Mouse (Mus musculus) right cerebral cortex, adult 2 months (tissue): ENCODE data around the gene Dcbld1.

Experiments
- DNase-seq, 2 experiments: peaks; one replicate each; pipeline ENCODE4 v3.0.0; 2021 to 2022; ENCODE audit warnings: low spot score in 2 of 2

The Dcbld1 gene

DNA sequence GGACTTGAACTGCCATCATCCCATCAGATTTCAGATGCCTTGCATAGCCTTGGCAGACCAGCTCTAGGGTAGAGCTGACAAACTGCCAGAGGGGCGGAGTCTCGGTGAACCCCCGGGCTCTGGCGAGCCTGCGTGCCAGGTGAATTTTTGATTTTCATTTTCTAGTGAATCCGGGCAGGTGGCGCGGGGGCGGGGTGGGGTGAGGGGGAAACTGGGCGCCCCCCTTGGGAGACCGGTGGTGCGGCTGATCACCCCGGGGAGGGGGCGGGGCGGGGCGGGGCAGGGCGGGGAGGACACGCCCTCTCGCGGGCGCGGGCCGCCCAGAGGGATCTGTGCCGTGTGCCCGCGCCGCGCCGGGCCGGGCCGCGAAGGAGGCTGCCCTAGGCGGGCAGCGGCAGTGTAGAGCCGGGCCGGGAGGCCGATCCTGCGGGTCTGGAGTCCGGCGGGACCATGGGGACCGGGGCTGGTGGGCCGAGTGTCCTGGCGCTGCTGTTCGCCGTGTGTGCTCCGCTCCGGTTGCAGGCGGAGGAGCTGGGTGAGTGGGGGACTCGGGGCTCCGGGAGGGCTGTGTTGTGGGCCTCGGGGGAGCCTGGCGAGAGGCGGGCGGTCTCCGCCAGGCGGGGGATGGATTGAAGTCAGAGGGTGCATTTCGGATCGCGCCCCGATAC, at the start of gene Dcbld1:
TSS of gene Dcbld1 (plus strand) at position 319 of the 668 bp plus-strand sequence.
- peak; percentile 33 to 44 for DNase-seq

DNA sequence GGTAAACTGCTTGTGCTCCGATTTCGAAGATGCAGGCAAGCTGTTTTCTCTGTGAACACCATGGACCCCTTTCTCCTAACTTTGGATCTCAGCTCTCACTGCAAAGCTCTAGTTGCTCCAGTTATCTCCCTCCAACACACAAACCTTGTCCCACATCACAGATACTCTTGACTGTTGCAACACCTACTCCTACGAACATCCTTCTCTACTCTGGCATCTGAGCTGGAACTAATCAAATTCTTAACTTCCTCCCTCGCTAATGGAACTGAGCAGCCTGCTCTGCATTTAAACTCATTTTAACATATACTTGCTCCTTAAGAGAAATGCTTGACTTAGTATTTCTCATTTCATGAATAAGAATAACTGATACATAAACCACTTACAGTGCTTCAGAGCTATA, 47.5 kb upstream of the Dcbld1 start:
- DNase-seq = peak; percentile 6 to 12

- DNase-seq = no peak
Observed at GRCm38 (mm10) chr10:52194957-52195852, 38.2 kb upstream of the Dcbld1 start, which contains the start of gene Ros1. Ros1 (minus strand) TSS chr10:52195244.

GRCm38 (mm10) chr10:52204006-52204405, 29.4 kb upstream of the Dcbld1 start:
- no peak for DNase-seq

GRCm38 (mm10) chr10:52215267-52215818, 18.1 kb upstream of the Dcbld1 start:
- DNase-seq = no peak

DNA sequence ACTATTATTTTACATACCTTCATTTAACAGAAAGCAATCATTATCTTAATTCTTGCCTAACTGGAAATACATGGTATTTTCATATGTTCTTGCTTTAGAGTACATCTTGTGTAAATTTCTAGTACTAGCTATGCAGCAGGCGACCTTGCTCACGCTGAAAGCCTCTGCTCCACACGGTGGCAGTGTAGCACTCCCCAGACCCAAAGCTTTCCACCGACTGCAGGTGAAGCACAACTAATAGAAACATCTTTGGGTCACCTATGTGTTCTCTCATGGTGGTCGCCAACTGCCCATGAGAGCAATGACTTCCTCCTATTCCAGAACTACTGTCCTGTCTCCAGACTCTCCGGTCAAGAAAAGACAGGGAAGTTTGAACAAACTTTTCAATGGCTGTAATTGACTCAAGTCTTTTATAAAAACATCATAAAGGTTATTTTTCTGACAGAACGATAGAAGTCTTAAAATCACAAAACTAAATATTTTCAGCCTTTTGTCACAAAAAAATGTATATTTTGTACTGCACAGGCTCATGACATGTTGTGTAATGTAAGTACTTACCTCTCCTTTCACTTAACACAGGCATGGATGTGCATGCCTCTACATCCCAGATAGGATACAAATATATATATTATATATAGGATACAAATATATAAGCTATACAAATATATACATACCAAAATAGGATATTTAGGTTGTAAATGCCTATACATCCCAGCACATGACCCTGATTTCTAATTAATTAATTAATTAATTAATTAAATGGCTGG, 16.4 kb upstream of the Dcbld1 start:
- DNase-seq = peak; percentile 74 to 80

- DNase-seq = peak in 1 of 2 experiments; percentile 15
Observed at GRCm38 (mm10) chr10:52217564-52217934, 15.9 kb upstream of the Dcbld1 start.

DNA sequence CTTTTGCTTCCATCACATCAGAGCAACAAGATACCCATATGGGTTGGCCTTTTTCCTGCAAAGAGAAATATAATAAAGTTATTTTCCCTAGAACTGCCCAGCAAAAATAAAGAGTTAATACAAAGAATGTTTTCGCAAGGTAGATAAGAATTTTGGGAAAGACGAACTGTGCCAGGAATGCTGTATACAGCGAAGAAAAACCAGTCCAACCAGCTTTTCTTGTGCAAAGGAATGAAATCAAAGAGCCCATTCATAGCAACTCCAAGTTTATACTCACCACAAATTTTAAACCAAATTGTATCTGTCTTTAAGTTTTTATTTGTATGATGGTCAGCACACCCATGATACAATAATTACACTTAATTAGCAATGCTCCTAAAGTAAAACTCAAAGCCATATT, 13.8 kb upstream of the Dcbld1 start:
- no peak for DNase-seq

DNA sequence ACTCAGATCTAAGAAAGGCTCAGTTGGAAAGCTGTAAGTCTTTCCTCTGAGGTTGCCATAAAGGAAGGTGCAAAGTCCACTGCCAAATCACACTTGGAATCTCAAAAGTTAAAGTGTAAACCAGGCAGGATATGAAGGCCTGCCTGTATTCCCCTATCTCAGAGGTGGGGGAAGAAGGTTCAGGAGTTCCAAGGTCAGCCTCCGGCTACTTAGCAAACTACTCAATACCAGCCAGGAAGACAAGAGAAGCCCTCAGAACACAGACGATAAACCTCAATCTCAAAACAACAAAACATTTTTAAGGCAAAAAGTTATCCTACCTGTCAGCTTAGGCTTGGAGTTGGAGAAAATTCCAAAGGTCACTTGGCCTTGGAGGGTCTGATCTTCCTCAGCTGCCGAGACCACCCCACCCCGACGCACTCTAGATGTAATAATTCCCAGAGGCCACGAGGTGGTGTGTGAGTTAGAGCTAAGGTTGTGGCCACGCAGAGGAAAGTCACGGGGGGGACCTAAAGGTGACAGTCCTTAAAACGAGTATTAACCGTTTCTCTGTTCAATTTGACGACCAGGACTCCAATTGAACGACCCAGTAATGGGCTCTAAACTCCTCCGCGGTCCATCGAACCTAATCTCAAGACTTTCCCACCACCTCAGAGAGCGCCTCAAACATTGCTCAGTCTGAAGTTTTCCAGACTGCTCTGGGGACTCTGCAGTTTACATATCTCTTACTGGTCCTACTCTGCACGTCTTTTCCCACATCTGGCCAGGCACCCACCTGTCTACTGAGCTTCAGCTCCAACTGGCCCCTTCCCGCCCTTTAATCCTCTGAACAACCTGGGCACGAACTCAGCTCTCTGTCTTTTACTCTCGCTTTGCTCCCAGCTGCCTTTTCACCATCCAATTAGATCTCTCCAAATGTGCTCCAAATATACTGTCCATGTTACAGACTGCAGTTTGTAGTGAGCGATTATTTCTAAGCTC, 933 bp upstream of the Dcbld1 start:
- peak; percentile 10 to 13 for DNase-seq

DNA sequence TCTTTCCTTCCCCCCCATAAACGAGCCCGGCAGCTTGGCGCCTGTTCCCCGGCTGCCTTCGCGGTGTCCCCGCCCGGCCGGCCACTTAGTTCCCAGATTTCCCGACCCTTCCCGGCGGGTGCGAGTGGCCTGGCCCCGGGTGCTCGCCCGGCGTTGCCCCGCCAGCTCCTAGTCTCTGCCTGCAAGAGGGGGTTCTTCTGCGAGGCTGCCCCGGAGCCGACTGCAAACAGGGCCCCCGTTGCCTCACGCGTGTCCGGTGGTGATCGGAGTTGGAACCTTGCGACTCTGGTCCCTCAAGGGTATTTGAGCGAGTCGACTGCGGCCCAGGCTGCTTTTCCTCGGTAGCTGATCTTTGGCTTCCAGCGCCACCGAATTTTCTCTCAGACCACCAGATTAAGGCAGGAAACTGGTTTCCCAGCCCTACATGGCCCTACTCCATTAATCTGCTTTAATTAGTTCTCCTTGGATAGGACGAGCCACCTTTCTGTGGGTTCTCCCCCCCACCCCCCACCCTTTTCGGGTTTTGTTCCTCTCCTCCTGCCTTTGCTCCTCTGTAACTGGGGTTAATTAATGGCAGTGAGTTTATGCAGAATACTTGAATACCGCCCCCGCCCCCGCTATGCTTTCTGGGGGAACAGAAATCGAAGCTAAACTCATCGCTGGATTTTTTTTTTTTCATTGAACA, 692 bp downstream of the Dcbld1 start:
- peak; percentile 22 to 25 for DNase-seq

GRCm38 (mm10) chr10:52234654-52234981, 1.2 kb downstream of the Dcbld1 start:
- DNase-seq = no peak

GRCm38 (mm10) chr10:52235461-52235860, 2.0 kb downstream of the Dcbld1 start:
- DNase-seq = no peak

DNA sequence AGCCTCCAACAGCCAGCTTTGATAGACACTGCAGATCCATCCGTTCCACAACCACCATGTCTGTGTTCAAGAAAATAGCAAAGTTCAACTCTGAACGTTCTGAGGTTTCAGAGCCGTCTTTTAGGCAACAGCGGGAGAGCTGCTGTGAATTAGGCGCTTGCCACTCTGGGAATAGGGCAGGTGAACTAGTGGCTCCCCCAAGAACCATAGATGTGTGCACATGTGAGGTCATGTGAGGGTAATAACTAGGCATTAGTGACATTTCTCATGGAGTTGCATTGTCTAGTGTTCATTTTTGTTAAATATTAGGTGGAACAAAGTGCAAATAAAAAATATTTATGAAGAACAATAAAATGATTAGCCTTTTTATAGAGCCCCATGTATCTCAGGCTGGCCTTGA, 8.6 kb downstream of the Dcbld1 start:
- no peak for DNase-seq

DNA sequence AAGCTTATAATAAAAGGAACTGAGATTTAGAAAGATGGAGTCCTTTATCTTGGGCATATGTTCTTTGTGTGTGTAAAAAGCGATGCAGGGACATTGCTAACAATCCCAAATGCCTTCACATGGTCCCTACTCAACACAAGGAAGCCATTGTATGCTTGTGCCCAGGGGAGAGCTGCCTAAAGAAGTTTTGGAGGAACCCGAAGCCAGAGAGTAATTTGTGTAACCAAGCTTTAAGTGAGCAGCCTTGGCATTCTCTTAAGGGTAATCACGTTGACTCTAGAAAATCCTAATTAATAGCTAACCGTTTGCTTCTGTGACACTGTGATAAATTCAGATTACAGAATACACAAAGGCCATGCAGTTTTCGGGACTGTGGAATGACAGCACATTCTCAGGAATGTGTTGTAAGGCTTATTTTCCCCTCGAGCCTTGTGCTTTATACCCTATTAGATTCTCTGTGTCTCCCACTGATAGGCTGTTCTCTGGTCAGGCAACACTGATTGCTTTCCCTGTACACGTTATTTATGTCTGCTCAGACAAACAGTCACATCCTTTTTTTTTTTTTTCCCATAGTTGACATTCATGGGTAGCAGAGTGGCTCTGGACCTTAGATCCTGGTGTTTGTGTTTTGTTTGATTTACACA, 9.4 kb downstream of the Dcbld1 start:
- no peak for DNase-seq

DNA sequence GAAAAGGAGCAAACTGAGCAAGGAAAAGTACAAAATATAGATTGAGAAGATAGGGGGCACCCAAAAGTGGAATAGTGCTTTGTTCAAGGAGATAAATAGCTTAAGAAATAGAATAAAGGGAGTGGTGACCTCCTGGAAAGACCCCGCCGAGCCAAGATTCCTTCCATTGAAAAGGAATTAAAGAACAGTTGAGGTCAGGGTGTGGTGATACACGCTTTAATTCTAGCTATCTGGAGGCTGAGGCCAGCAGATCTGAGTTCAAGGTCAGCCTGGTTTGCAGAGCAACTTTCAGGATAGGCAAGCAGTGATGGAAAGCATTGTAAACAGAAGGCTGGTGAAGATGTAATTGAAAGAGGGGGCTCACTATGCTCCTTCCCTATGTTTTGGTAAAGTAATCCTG, 12.8 kb downstream of the Dcbld1 start:
- DNase-seq = no peak

DNA sequence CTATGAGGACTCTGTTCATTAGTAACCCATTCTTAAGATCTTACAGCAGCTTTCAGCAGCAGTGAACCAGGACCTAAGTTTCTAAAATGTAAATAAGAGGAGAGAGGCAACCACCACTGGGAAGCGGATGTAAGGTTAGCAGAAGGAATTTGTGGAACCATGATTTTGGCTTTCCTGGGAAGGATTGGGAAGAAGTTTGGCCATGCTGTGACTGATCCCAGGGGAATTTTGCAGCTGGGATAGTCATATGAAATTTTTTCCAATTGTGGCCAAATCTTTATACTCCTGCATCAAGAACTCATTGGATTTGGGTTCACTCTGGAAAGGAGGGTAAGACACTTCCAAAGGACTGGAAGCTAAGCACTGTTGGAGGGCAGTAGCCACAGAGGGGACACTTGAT, 18.8 kb downstream of the Dcbld1 start:
- no peak for DNase-seq

DNA sequence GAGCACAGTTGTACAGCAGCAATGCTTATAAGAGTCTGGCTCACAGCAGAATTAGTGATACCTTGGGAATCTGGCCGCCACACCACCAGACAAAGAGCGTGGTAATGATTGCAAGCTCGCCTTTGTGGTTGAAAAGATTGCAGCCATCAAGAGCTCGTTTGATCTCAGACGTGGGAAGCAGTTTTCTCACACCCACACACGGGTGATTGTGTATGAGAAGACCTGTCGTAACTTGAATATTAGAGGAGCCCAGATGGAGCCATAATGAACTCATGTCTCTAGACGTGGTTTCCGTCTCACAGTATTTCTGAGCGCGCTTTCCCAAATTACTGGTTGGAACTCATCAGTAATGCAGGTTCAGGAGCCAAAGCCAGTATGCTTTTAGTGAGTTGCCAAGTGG, 20.0 kb downstream of the Dcbld1 start:
- DNase-seq = no peak

GRCm38 (mm10) chr10:52257768-52258167, 24.3 kb downstream of the Dcbld1 start:
- no peak for DNase-seq

DNA sequence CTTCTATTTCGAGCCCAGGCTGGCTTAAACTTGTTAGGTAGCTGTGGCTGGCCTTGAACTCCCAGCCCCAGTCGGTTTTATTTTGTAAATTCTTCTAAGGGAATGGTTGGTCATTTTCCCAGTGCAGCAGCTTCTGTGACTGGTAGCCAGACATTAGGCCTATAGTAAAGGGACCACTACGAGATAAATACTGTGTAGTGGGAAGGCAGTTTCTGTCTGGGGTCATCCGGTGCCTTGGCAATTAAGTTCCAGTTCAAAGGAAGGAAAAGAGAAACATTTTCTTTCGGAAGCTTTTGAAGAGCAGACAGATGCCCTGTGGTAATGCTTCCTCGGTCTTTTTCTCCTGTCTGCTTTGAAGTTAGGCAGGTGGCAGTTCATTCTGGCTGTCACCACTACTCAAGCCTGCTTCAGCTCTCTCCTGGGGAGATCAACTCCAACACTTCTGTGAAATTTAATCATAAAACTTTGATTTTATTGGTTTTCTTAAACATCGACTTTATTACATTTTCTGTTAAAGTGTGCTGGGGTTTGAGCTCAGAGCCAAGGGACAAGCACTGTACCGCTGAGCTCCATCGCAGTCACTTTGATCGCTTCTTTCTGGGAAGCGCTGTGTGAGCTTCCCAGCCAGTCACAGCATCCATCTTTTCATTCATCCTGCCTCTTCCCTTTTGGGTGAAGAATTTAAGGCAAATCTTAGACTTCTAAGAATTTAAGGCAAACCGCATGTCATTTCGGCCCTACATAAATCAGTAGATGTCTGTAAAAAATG, 24.9 kb downstream of the Dcbld1 start:
- DNase-seq = no peak
